Mouse (Mus musculus): Measurements from ENCODE around the gene Olfr92. TPM values are rescaled to one million over a fixed set of nuclear protein-coding genes. Genes with fewer than 3 reads are reported as not detected.

Olfr92 gene
- polyA plus RNA-seq, 1 experiment from 2014 or later, result not detected

Other genes with a start within 250 kb of the Olfr92 start
- not detected in 2 replicates for gene Trim40, start 230.0 kb downstream of the Olfr92 start, polyA plus RNA-seq (2015; fragmentation: Nextera tagmentation; extraction: Ambion mirVana)
- not detected in 2 replicates for gene Trim31, start 222.0 kb downstream of the Olfr92 start, polyA plus RNA-seq (2015; fragmentation: Nextera tagmentation; extraction: Ambion mirVana)
- 1.1 and 1.3 TPM in 2 replicates for gene Rnf39, start 177.2 kb downstream of the Olfr92 start, polyA plus RNA-seq (2015; fragmentation: Nextera tagmentation; extraction: Ambion mirVana)
- gene Ppp1r11, start 168.3 kb downstream of the Olfr92 start, polyA plus RNA-seq (2015; fragmentation: Nextera tagmentation; extraction: Ambion mirVana), result 181 and 191 TPM in 2 replicates
- gene Znrd1, start 161.5 kb downstream of the Olfr92 start, polyA plus RNA-seq (2015; fragmentation: Nextera tagmentation; extraction: Ambion mirVana), result 71.7 and 72.7 TPM in 2 replicates
- 5.8 and 6.4 TPM in 2 replicates for gene Znrd1as, start 161.5 kb downstream of the Olfr92 start, polyA plus RNA-seq (2015; fragmentation: Nextera tagmentation; extraction: Ambion mirVana)
- 0.31 TPM in 1 of 2 replicates, not detected in the other for gene 2410137M14Rik, start 138.9 kb downstream of the Olfr92 start, polyA plus RNA-seq (2015; fragmentation: Nextera tagmentation; extraction: Ambion mirVana)
- gene H2-M5, start 130.6 kb downstream of the Olfr92 start, polyA plus RNA-seq (2015; fragmentation: Nextera tagmentation; extraction: Ambion mirVana), result 1.6 and 2.3 TPM in 2 replicates
- 241 and 262 TPM in 2 replicates for gene Zfp57, start 118.9 kb downstream of the Olfr92 start, polyA plus RNA-seq (2015; fragmentation: Nextera tagmentation; extraction: Ambion mirVana)
- gene Mog, start 96.7 kb downstream of the Olfr92 start, polyA plus RNA-seq (2015; fragmentation: Nextera tagmentation; extraction: Ambion mirVana), result 1.2 and 1.7 TPM in 2 replicates
- 56.2 and 57.0 TPM in 2 replicates for gene Gabbr1, start 74.1 kb downstream of the Olfr92 start, polyA plus RNA-seq (2015; fragmentation: Nextera tagmentation; extraction: Ambion mirVana)
- gene Olfr90, start 31.6 kb downstream of the Olfr92 start, polyA plus RNA-seq (2015; fragmentation: Nextera tagmentation; extraction: Ambion mirVana), result not detected in 2 replicates
- not detected in 2 replicates for gene Olfr91, start 21.8 kb downstream of the Olfr92 start, polyA plus RNA-seq (2015; fragmentation: Nextera tagmentation; extraction: Ambion mirVana)
- not detected in 2 replicates for gene Olfr93, start 41.4 kb upstream of the Olfr92 start, polyA plus RNA-seq (2015; fragmentation: Nextera tagmentation; extraction: Ambion mirVana)
- not detected in 2 replicates for gene Ubd, start 73.8 kb upstream of the Olfr92 start, polyA plus RNA-seq (2015; fragmentation: Nextera tagmentation; extraction: Ambion mirVana)
- gene Olfr94, start 80.9 kb upstream of the Olfr92 start, polyA plus RNA-seq (2015; fragmentation: Nextera tagmentation; extraction: Ambion mirVana), result not detected in 2 replicates
- gene Olfr95, start 93.0 kb upstream of the Olfr92 start, polyA plus RNA-seq (2015; fragmentation: Nextera tagmentation; extraction: Ambion mirVana), result not detected in 2 replicates
- gene Olfr96, start 100.1 kb upstream of the Olfr92 start, polyA plus RNA-seq (2015; fragmentation: Nextera tagmentation; extraction: Ambion mirVana), result not detected in 2 replicates
- gene Olfr97, start 117.2 kb upstream of the Olfr92 start, polyA plus RNA-seq (2015; fragmentation: Nextera tagmentation; extraction: Ambion mirVana), result not detected in 2 replicates
- not detected in 2 replicates for gene Olfr98, start 143.7 kb upstream of the Olfr92 start, polyA plus RNA-seq (2015; fragmentation: Nextera tagmentation; extraction: Ambion mirVana)
- 1.1 and 1.2 TPM in 2 replicates for gene H2-M3, start 150.1 kb upstream of the Olfr92 start, polyA plus RNA-seq (2015; fragmentation: Nextera tagmentation; extraction: Ambion mirVana)
- not detected in 2 replicates for gene Olfr99, start 163.4 kb upstream of the Olfr92 start, polyA plus RNA-seq (2015; fragmentation: Nextera tagmentation; extraction: Ambion mirVana)
- gene Olfr101, start 184.2 kb upstream of the Olfr92 start, polyA plus RNA-seq (2015; fragmentation: Nextera tagmentation; extraction: Ambion mirVana), result not detected in 2 replicates
- gene Olfr102, start 197.0 kb upstream of the Olfr92 start, polyA plus RNA-seq (2015; fragmentation: Nextera tagmentation; extraction: Ambion mirVana), result not detected in 2 replicates
- not detected in 2 replicates for gene Olfr103, start 219.6 kb upstream of the Olfr92 start, polyA plus RNA-seq (2015; fragmentation: Nextera tagmentation; extraction: Ambion mirVana)
- not detected in 2 replicates for gene Olfr104-ps, start 239.5 kb upstream of the Olfr92 start, polyA plus RNA-seq (2015; fragmentation: Nextera tagmentation; extraction: Ambion mirVana)

Measured in neural tube, embryonic 13.5 days (tissue).